Mouse (Mus musculus) left cerebral cortex, adult 9 months (tissue): ENCODE measurements around the gene Crtc3.

Experiments
- DNase-seq, 2 experiments: peaks; one replicate each; pipeline ENCODE4 v3.0.0; 2022; ENCODE audit warnings: low spot score in 2 of 2

Crtc3 gene

DNA sequence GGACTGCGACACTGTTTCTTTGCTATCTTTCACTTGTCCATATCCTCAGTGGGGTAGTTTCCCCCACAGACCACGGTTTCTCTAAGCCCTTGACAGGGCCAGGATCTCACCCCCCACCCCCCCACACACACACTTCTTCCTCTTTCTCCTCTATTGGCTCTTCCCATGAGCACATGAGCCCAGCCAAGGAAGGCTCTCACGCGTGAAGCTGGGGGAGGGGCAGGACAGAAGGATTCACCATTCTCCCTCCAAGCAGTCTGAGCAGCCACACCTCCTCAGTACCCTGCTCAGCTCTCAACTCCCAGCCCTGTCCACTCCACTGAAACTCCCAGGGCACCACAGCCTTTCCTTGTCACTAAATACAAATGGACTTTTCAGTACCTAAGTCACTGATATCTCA lies 47.2 kb downstream of the Crtc3 start:
- no peak for DNase-seq

- DNase-seq = no peak
These were observed 48.7 kb downstream of the Crtc3 start for GRCm38 (mm10) chr7:80639981-80640380.

GRCm38 (mm10) chr7:80638460-80638859 lies 50.2 kb downstream of the Crtc3 start:
- DNase-seq = no peak

GRCm38 (mm10) chr7:80636953-80637800 lies 51.5 kb downstream of the Crtc3 start:
- DNase-seq = no peak

- no peak for DNase-seq
These were observed 52.3 kb downstream of the Crtc3 start for GRCm38 (mm10) chr7:80636288-80636952.

DNA sequence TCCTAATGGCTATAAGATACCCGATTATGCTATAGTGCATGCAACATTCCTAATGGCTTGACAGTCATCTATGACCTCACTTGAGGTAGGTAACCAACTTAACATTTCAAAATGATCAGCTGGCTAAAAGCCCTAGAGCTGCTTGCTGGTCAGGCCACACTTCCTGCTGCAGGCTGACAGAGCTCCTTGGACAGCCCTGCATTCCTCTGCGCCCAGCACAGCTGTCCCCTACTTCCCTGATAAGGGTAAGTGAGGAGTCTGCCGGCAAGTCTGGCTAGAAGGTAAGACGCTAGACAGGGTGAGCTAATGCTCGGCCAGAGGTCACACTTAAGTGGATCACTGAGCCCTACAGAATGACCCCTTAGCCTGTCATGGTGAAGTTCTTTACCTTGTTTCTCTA lies 52.8 kb downstream of the Crtc3 start:
- DNase-seq = no peak

DNA sequence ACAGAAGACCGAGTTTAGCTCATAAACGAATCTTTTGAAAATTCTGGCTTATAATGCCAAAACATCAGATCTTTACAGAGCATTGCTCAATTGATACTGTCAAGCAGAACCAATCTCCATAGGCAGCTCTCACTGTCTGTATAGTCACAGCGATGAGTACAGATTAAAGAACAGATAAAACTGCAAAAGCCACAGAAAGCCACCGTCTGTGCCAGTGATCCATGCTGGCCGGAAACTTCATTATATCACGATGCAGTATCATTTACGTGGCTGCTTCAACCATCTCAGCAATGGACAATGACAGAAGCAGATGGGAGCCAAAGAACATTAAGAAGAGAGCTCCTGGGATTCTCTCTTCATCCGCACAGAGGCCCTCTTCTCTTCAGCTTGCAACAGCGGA lies 53.9 kb downstream of the Crtc3 start:
- no peak for DNase-seq

- DNase-seq = no peak
These were observed 55.0 kb downstream of the Crtc3 start for GRCm38 (mm10) chr7:80633635-80634034.

DNA sequence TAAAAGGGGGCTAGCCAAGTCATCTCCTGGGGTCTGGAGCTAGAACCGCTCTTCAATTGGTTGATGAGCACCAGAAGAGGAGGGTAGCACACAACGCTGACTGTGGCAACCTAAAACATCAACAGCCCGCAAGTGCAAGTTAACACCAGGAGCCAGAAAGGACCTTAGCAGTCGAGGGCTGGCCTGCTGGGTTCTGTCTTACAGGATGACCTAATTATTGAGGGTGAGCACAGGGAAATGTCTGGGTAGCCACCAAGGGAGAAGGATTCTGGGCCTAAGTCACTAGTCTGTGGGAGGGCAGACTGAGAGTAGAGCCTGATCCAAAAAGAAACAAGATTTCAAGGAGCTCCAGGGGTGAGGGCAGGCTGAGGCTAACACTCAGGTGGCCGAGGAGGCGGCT lies 56.7 kb downstream of the Crtc3 start:
- DNase-seq = no peak

- no peak for DNase-seq
These were observed 57.3 kb downstream of the Crtc3 start for GRCm38 (mm10) chr7:80631405-80631804.

GRCm38 (mm10) chr7:80629369-80629768 lies 59.3 kb downstream of the Crtc3 start:
- DNase-seq = no peak

DNA sequence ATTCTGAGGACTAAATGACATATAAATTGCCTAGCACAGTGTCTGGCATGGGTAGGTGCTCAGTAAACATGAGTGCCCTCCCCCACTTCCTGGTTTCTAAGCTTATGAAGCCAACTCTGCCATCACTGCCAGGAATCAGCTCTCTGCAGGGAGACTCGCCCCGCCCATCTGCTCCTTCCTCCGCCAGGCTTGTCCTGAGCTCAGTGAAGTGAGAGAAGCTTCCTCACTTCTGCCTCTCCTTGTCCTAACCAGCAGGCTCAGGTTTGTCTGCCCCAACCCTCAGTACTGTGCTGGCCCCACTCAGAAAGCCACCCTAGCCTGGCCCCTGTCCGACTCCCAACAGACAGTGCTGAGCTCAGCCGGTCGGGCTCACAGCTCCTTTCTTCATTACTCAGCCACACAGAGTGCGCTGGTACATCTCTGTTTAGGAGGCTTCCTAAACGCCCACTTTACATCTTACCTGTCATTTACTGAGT lies 59.9 kb downstream of the Crtc3 start:
- peak in 1 of 2 experiments; percentile 57 for DNase-seq

DNA sequence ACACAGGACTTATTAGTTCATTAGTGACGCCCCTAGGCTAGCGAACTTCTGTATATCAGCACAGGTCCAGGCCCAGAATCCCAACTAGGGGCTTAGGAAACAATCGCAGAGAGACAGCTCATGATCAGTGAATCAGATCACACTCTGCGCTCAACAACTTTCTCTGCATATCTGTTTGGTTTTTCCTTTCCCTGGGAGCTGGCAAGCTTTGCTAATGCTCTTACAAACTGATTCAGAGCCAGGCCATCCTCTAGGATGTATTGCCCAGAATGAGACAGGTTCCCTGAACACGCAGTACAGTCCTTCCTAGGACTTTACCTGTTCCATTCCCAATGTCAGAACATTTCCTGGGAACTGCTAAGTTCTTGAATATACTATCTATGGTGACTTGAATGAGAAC lies 61.7 kb downstream of the Crtc3 start:
- DNase-seq = no peak

DNA sequence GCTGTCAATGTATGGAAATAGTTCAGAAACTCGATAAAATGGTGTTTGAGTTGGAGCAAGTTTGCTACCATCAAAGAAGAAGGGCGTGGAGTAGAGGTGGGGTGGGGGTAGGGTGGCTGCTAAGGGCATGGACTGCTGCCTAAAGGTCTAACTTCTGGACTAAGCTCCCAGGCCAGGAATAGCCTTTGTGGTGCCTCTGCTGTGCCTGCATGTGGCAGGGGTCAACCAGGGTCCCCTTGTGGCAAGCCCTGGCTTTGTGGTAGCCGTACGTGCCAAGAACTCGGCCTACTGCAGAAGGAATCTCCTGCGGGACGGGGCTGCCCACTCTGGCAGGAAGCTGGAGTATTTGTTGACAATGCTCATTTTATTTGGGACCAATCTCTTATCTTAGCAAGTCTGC lies 62.8 kb downstream of the Crtc3 start:
- no peak for DNase-seq

DNA sequence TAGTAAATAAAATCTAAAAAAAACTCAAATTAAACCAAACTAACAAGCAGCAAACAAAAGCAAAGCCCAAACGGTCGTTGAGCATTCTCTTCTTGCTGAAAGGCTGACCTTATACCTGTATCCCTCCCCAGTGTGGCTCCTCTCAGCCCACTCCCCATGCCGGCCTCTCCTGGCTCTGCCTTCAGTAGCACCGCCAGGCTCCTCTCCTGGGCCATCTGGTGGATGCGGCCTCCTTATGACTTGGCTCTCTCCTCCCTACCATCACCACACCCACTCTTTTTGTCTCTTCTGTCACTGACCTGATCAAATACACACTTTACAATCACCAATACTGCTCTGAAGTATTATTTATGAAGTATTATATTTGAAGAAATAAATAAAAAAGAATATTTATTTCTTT lies 65.4 kb downstream of the Crtc3 start:
- no peak for DNase-seq

- no peak for DNase-seq
These were observed 72.6 kb downstream of the Crtc3 start for GRCm38 (mm10) chr7:80616096-80616495.

DNA sequence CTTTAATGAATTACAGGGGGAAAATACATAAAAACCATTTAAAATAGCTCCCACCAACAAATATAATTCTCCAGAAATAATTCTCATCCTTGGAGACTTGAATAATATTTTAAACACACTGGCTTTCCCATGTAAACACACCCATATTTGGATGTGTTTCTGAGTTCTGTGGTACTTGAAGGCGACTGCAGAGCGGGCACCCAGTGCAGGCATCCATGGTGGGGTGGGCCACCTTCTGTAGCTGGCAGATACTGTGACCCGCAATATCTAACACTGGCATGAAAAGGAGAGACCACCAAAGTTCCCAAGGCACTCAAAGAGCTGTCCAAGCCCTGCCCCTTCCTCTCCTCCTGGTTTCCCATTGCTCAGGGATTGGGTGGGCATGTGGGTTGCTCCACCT lies 74.6 kb downstream of the Crtc3 start:
- DNase-seq = no peak

DNA sequence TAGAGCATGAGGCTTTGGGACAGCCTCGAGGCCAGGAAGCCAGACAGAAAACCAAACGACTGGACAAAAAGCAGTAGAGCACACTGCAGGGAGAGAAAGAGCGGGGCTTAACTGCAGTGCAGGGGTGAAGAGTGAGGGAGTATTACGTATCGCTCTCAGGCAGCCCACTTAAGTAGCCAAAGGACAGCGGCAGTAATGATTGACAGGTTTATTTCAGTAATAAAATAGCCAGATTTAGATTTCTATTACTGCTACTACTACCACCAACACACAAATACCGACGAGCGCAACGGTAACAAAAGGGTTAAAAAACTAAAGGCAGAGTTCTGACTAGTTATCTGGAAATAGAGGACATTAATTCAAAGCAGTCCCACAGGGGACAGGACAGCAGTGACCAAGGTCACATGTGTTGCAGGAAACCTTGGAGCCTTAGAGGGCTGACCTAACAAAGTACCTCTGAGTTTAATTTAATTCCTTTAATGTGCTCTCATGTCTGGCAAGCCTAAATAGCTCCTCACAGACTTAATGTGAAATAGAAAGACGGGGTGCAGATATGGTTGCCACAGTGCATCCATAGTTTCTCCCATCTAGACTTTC lies 76.4 kb downstream of the Crtc3 start:
- DNase-seq = no peak

- no peak for DNase-seq
These were observed 77.0 kb downstream of the Crtc3 start for GRCm38 (mm10) chr7:80611646-80612045.

GRCm38 (mm10) chr7:80607503-80607902 lies 81.2 kb downstream of the Crtc3 start:
- no peak for DNase-seq

DNA sequence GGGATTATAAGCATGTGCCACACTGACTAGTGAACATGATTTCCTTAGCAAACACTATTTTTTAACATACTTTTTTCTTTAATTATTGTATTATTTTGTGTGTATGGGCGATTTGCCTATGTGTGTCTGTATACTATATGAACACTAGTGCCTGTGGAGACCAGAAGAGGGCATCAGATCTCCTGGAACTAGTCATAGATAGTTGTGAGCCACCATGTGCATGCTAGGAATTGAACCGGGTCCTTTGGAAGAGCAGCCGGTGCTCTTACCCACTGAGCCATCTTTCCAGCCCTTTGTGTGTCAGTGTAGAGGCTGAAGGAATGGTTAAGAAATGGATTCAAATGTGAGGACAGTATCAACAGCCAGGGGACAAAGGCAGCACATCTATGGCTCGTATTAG lies 82.2 kb downstream of the Crtc3 start:
- DNase-seq = no peak

DNA sequence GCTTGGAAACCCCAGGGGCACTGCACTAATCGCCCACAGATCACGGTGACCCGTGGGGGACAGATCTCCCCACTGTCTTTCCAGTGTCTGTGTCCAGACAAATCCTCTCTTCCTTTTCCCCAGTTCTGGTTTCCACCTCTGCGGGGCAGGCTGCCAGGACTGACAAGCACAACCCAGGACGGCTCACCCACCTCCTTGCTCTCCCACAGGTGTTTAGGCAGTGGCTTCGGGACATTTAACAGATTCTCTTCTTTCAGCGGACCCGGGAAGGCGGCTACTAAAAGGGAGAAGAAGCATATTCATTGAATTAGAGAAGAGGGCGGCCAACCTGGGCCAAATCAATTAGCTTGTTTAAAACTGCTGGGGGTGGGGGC lies 83.1 kb downstream of the Crtc3 start:
- no peak for DNase-seq
